Mouse (Mus musculus): ENCODE measurements around the gene Vps53. TPM values are rescaled to one million over a fixed set of nuclear protein-coding genes. Genes with fewer than 3 reads are reported as not detected.
A peak's percentile ranks its signal among the peaks of the same experiment; 100 is the strongest.

The Vps53 gene
- polyA plus RNA-seq, 1 experiment from 2014 or later, result 30.8 TPM

GRCm38 (mm10) chr11:76033359-76033758, 146.1 kb downstream of the Vps53 start:
- H3K27ac ChIP-seq (ENCODE audit: low read depth, low read length), result no peak overlapping the region

DNA sequence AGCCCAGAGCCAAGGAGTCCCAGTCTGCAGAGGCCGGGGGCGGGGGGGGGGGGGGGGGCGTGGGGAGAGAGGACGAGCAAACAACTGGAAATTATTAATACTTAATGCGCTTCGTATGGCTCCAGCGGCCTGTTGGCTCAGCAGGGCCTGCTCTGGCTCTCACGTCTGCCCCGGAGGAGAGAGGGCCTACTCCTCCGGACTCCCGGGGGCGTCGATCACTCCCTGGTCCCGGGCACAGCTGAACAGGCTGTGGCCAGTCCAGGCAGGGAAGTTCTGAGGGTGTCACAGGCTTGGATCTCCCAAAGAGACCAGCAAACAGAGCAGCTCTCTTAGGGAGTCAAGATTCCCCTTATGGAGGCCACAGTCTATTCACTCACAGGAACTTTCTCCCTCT, 151.4 kb downstream of the Vps53 start:
- DNase-seq (ENCODE audit: low spot score) (peak; percentile 61), ATAC-seq (replicated peaks; ENCODE audit: low FRiP score) (peak; percentile 6; the same call in 1 of the 2 replicates)
- peaks cover 16% of the 10 kb centered on the region for H3K27me3 ChIP-seq (replicated peaks; ENCODE audit: control insufficient read depth, insufficient read depth, low read length)
- H3K4me3 ChIP-seq (ENCODE audit: low read depth, low read length), result peak overlapping the region; percentile 75
- H3K9ac ChIP-seq (ENCODE audit: low read depth, low read length), result peak overlapping the region; percentile 75
- H3K4me2 ChIP-seq, result peak overlapping the region; percentile 99
- WGBS, result 4% methylated on average over 10 of the region's 14 CpGs
- H3K9me3 ChIP-seq (ENCODE audit: control insufficient read depth, low read length), result no peaks in the 10 kb centered on the region
- H3K27ac ChIP-seq (ENCODE audit: low read depth, low read length), result no peak overlapping the region
- H3K36me3 ChIP-seq (ENCODE audit: control insufficient read depth, insufficient read depth, low read length), result no peaks in the 10 kb centered on the region
- peaks cover 8% of the 10 kb centered on the region; the same call in 1 of the 2 replicates for H3K4me1 ChIP-seq (replicated peaks; ENCODE audit: control insufficient read depth, insufficient read depth, low read length)

More at GRCm38 (mm10) chr11:76033359-76033758, 146.1 kb downstream of the Vps53 start:
- H3K4me1 ChIP-seq (replicated peaks; ENCODE audit: control insufficient read depth, insufficient read depth, low read length), result no peaks in the 10 kb centered on the region
- H3K9ac ChIP-seq (ENCODE audit: low read depth, low read length), result no peak overlapping the region
- no peak for DNase-seq (ENCODE audit: low spot score)
- H3K27me3 ChIP-seq (replicated peaks; ENCODE audit: control insufficient read depth, insufficient read depth, low read length), result peaks cover 5% of the 10 kb centered on the region; the same call in 1 of the 2 replicates
- no peak overlapping the region for H3K4me3 ChIP-seq (ENCODE audit: low read depth, low read length)
- H3K36me3 ChIP-seq (ENCODE audit: control insufficient read depth, insufficient read depth, low read length), result no peaks in the 10 kb centered on the region
- no peak overlapping the region for H3K4me2 ChIP-seq
- H3K9me3 ChIP-seq (ENCODE audit: control insufficient read depth, low read length), result no peaks in the 10 kb centered on the region
- no peak for ATAC-seq (replicated peaks; ENCODE audit: low FRiP score)
- 79% methylated on average over 6 of the region's 6 CpGs for WGBS

DNA sequence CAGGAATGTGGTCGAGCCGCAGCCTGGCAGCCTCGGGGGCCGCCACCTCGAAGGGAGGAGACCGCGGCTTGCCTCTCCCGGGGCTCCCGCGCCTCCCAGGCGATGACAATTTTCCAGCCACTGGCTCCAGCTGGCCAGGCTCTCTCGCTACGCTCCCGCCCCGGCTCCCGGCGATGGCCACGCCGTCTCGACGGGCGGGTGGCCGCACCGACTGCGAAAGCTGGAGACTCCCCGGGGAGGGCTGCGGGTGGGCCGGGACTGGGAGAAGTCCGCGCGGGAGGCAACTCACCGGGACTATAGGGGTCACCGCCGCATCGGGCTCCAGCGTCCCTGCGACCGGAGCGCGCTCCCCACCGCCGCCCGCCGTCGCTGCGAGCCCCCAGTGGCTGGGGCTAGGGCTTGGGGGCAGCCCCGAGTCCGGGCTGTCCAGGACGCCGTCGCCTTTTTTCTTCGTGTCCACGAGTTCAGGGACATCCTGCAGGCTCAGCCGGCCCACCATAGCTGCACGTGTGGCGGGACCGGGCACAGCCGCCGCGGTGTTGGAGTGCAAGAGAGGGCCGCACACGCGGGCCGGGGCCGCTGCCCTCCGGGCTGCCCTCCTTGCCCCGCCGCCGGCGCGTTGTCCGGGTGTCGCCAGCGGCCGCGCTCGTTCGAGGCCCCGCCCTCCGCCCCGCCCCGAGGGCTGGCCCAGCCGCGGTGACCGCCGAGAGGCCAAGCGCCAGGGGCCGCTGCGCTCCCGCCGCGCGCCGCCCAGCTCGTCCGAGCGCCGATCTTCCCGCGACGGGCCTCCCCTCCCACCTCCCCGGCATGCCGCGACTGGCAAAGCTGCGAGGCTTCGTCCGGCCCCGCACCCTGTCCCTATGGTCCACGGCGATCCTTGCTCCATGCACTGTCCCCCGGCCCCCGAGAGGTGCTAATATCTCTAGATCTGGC, 152.0 kb downstream of the Vps53 start, which contains the start of gene Rflnb:
Rflnb (minus strand) TSS at position 644 of the 933 bp plus-strand sequence.
- ATAC-seq (replicated peaks; ENCODE audit: low FRiP score) (peak; percentile 91), DNase-seq (ENCODE audit: low spot score) (peak; percentile 85)
- Histone ChIP-seq H3K27ac (ENCODE audit: low read depth, low read length) (no peak within 1 kb of the TSS), H3K4me2 (peak within 1 kb of the TSS; percentile 99), H3K36me3 (ENCODE audit: control insufficient read depth, insufficient read depth, low read length) (no peaks in the 10 kb centered on the region), H3K9me3 (ENCODE audit: control insufficient read depth, low read length) (no peaks in the 10 kb centered on the region), H3K9ac (ENCODE audit: low read depth, low read length) (peak within 1 kb of the TSS; percentile 75), H3K4me3 (ENCODE audit: low read depth, low read length) (peak within 1 kb of the TSS; percentile 75), H3K27me3 (replicated peaks; ENCODE audit: control insufficient read depth, insufficient read depth, low read length) (peaks cover 16% of the 10 kb centered on the region), H3K4me1 (replicated peaks; ENCODE audit: control insufficient read depth, insufficient read depth, low read length) (peaks cover 8% of the 10 kb centered on the region; the same call in 1 of the 2 replicates)
- WGBS, result under 1% methylated on average over 103 of the region's 112 CpGs

DNA sequence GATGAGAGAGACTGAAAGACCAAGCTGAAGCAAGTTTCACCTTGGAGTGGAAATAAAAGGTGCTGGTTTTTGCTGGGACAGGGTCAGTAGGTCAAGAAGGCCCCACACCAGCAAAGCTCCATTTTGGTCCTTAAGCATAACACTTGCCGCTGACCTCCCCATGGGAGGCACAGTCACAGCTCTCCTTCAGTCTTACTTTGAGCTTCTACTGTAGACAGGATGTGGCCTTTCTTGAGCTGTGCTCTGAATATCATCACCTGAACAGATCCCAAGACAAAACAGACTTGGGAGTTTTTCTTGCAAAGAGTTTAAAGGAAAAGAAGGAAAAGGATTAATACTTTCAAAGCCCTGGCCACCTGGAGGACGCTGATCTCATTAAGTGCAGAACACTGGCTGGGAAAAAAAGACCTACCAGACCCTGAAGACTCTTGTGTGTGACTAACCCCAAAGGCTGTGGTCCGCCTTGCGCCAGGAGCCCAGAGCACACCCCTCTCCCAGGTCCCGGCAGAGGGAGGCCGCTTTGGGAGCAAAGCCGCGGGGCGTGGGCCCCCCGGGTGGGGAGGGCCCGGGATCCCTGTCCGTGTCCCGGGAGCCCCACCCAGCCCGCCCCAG, 152.8 kb downstream of the Vps53 start:
- H3K27ac ChIP-seq (ENCODE audit: low read depth, low read length), result no peak overlapping the region
- H3K9ac ChIP-seq (ENCODE audit: low read depth, low read length), result peak overlapping the region; percentile 75
- peaks cover 16% of the 10 kb centered on the region for H3K27me3 ChIP-seq (replicated peaks; ENCODE audit: control insufficient read depth, insufficient read depth, low read length)
- WGBS, result 8% methylated on average over 14 of the region's 14 CpGs
- peak overlapping the region; percentile 99 for H3K4me2 ChIP-seq
- H3K4me3 ChIP-seq (ENCODE audit: low read depth, low read length), result peak overlapping the region; percentile 75
- peaks cover 8% of the 10 kb centered on the region; the same call in 1 of the 2 replicates for H3K4me1 ChIP-seq (replicated peaks; ENCODE audit: control insufficient read depth, insufficient read depth, low read length)
- no peaks in the 10 kb centered on the region for H3K36me3 ChIP-seq (ENCODE audit: control insufficient read depth, insufficient read depth, low read length)
- no peak for DNase-seq (ENCODE audit: low spot score)
- no peaks in the 10 kb centered on the region for H3K9me3 ChIP-seq (ENCODE audit: control insufficient read depth, low read length)
- no peak for ATAC-seq (replicated peaks; ENCODE audit: low FRiP score)

- WGBS, result 56% methylated on average over 7 of the region's 7 CpGs
- Histone ChIP-seq H3K27ac (ENCODE audit: low read depth, low read length) (no peak overlapping the region), H3K9ac (ENCODE audit: low read depth, low read length) (no peak overlapping the region), H3K4me1 (replicated peaks; ENCODE audit: control insufficient read depth, insufficient read depth, low read length) (peaks cover 8% of the 10 kb centered on the region; the same call in 1 of the 2 replicates), H3K27me3 (replicated peaks; ENCODE audit: control insufficient read depth, insufficient read depth, low read length) (peaks cover 16% of the 10 kb centered on the region), H3K4me3 (ENCODE audit: low read depth, low read length) (no peak overlapping the region), H3K36me3 (ENCODE audit: control insufficient read depth, insufficient read depth, low read length) (no peaks in the 10 kb centered on the region), H3K4me2 (no peak overlapping the region), H3K9me3 (ENCODE audit: control insufficient read depth, low read length) (no peaks in the 10 kb centered on the region)
- DNase-seq (ENCODE audit: low spot score), result no peak
- no peak for ATAC-seq (replicated peaks; ENCODE audit: low FRiP score)
Measured at GRCm38 (mm10) chr11:76025080-76025583, 154.3 kb downstream of the Vps53 start.

DNA sequence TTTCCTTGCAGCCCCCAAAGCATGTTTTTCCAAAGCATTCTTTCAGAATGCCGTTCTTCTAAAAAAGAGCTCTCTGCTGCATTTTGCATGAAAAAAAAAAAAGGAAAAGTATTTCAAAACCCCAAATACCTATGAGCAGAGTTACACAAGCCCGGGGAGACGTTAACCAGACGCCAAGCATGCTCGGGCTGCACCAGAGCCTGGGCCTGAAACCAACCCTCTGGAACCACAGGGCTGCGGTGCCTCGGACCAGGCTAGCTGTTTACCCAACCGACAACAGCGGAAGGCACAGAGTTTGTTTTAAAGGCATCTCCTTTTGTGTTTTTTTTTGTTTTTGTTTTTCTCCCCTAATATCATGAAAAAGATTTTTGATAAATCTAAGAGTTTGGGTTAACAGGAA, 158.5 kb downstream of the Vps53 start:
- Histone ChIP-seq H3K4me3 (ENCODE audit: low read depth, low read length) (no peak overlapping the region), H3K4me1 (replicated peaks; ENCODE audit: control insufficient read depth, insufficient read depth, low read length) (no peaks in the 10 kb centered on the region), H3K4me2 (no peak overlapping the region), H3K27me3 (replicated peaks; ENCODE audit: control insufficient read depth, insufficient read depth, low read length) (peaks cover 1% of the 10 kb centered on the region), H3K36me3 (ENCODE audit: control insufficient read depth, insufficient read depth, low read length) (no peaks in the 10 kb centered on the region), H3K27ac (ENCODE audit: low read depth, low read length) (no peak overlapping the region), H3K9ac (ENCODE audit: low read depth, low read length) (no peak overlapping the region), H3K9me3 (ENCODE audit: control insufficient read depth, low read length) (no peaks in the 10 kb centered on the region)
- 73% methylated on average over 9 of the region's 9 CpGs for WGBS
- no peak for ATAC-seq (replicated peaks; ENCODE audit: low FRiP score)
- DNase-seq (ENCODE audit: low spot score), result no peak

GRCm38 (mm10) chr11:76019879-76020278, 159.6 kb downstream of the Vps53 start:
- Histone ChIP-seq H3K36me3 (ENCODE audit: control insufficient read depth, insufficient read depth, low read length) (no peaks in the 10 kb centered on the region), H3K27ac (ENCODE audit: low read depth, low read length) (no peak overlapping the region), H3K4me2 (no peak overlapping the region), H3K9me3 (ENCODE audit: control insufficient read depth, low read length) (no peaks in the 10 kb centered on the region), H3K4me3 (ENCODE audit: low read depth, low read length) (no peak overlapping the region), H3K9ac (ENCODE audit: low read depth, low read length) (no peak overlapping the region), H3K4me1 (replicated peaks; ENCODE audit: control insufficient read depth, insufficient read depth, low read length) (no peaks in the 10 kb centered on the region), H3K27me3 (replicated peaks; ENCODE audit: control insufficient read depth, insufficient read depth, low read length) (no peaks in the 10 kb centered on the region)
- DNase-seq (ENCODE audit: low spot score) (no peak), ATAC-seq (replicated peaks; ENCODE audit: low FRiP score) (no peak)
- WGBS, result 78% methylated on average over 4 of the region's 4 CpGs

GRCm38 (mm10) chr11:76015814-76016213, 163.6 kb downstream of the Vps53 start:
- no peak overlapping the region for H3K4me3 ChIP-seq (ENCODE audit: low read depth, low read length)
- ATAC-seq (replicated peaks; ENCODE audit: low FRiP score) (no peak), DNase-seq (ENCODE audit: low spot score) (no peak)
- no peaks in the 10 kb centered on the region for H3K27me3 ChIP-seq (replicated peaks; ENCODE audit: control insufficient read depth, insufficient read depth, low read length)
- H3K9ac ChIP-seq (ENCODE audit: low read depth, low read length), result no peak overlapping the region
- H3K4me1 ChIP-seq (replicated peaks; ENCODE audit: control insufficient read depth, insufficient read depth, low read length), result no peaks in the 10 kb centered on the region
- H3K36me3 ChIP-seq (ENCODE audit: control insufficient read depth, insufficient read depth, low read length), result no peaks in the 10 kb centered on the region
- 71% methylated on average over 4 of the region's 4 CpGs for WGBS
- H3K4me2 ChIP-seq, result no peak overlapping the region
- H3K9me3 ChIP-seq (ENCODE audit: control insufficient read depth, low read length), result no peaks in the 10 kb centered on the region
- H3K27ac ChIP-seq (ENCODE audit: low read depth, low read length), result no peak overlapping the region

Measured in liver, embryonic 11.5 days (tissue).